Mouse (Mus musculus) stomach, embryonic 14.5 days (tissue): ENCODE measurements at regions not wholly inside any gene's neighbourhood (a gene's known extent, or its start where the extent isn't known, plus 50 kb on each side); places are given as distances from the start of the nearest gene placed in this dataset.

Source experiments
- ATAC-seq: fragments of 200-750 bp; cut with Nextera tagmentation; 2 replicates; pipeline ENCODE4 v1.8.0; 2017; ENCODE audit warnings: low read depth, moderate TSS enrichment; ENCODE audit not compliant: insufficient number of reproducible peaks, insufficient read depth, low FRiP score
- H3K27ac ChIP-seq: fragments of 300-500 bp; sonication (generic); 2 replicates; pipeline ENCODE4 v1.5.1; 2014; ENCODE audit warnings: mild to moderate bottlenecking, low read length, moderate library complexity, mixed read lengths
- H3K27me3 ChIP-seq: fragments of 300-500 bp; sonication (generic); 2 replicates; pipeline ENCODE4 v1.6.1; 2014; ENCODE audit warnings: low read length, control low read depth, mixed read lengths; ENCODE audit not compliant: control insufficient read depth, insufficient read depth
- H3K36me3 ChIP-seq: fragments of 300-500 bp; sonication (generic); 2 replicates; pipeline ENCODE4 v1.6.1; 2014; ENCODE audit warnings: mild to moderate bottlenecking, control low read depth, low read length, moderate library complexity, mixed read lengths; ENCODE audit not compliant: control insufficient read depth, insufficient read depth
- H3K4me1 ChIP-seq: fragments of 300-500 bp; sonication (generic); 2 replicates; pipeline ENCODE4 v1.6.1; 2014; ENCODE audit warnings: low read length, control low read depth, mixed read lengths; ENCODE audit not compliant: control insufficient read depth, insufficient read depth
- H3K4me2 ChIP-seq: fragments of 300-500 bp; sonication (generic); replicated peaks from 2 replicates; pipeline ENCODE4 v1.6.1; 2014; ENCODE audit warnings: low read depth, low read length, control low read depth
- H3K4me3 ChIP-seq: fragments of 300-500 bp; sonication (generic); 2 replicates; pipeline ENCODE4 v1.5.1; 2014; ENCODE audit warnings: low read depth, low read length, control low read depth
- H3K9ac ChIP-seq: fragments of 300-500 bp; sonication (generic); replicated peaks from 2 replicates; pipeline ENCODE4 v1.6.1; 2014; ENCODE audit warnings: low read depth, mild to moderate bottlenecking, control low read depth, low read length, moderate library complexity, mixed read lengths
- H3K9me3 ChIP-seq: fragments of 300-500 bp; sonication (generic); 2 replicates; pipeline ENCODE4 v1.6.1; 2016; ENCODE audit warnings: low read depth, low read length, control low read depth; ENCODE audit not compliant: control insufficient read depth
- WGBS: fragments of 180-500 bp; shearing (Covaris S2); extraction: QIAGEN DNeasy Blood & Tissue Kit; methylation state at CpG from one replicate; pipeline ENCODE4 v1.1.7; 2014; 5-methylcytosine and 5-hydroxymethylcytosine counted together

GRCm38 (mm10) chr2:46365428-46366134 lies 1248.4 kb upstream of the Zeb2 start:
- H3K4me2 ChIP-seq, result no peak overlapping the region
- no peak overlapping the region for H3K27ac ChIP-seq
- H3K4me1 ChIP-seq, result no peaks in the 10 kb centered on the region
- WGBS, result 83% methylated on average over 4 of the region's 4 CpGs
- no peak overlapping the region for H3K4me3 ChIP-seq
- no peak for ATAC-seq
- H3K9me3 ChIP-seq, result no peaks in the 10 kb centered on the region
- H3K36me3 ChIP-seq, result no peaks in the 10 kb centered on the region
- H3K9ac ChIP-seq, result no peak overlapping the region
- H3K27me3 ChIP-seq, result no peaks in the 10 kb centered on the region

DNA sequence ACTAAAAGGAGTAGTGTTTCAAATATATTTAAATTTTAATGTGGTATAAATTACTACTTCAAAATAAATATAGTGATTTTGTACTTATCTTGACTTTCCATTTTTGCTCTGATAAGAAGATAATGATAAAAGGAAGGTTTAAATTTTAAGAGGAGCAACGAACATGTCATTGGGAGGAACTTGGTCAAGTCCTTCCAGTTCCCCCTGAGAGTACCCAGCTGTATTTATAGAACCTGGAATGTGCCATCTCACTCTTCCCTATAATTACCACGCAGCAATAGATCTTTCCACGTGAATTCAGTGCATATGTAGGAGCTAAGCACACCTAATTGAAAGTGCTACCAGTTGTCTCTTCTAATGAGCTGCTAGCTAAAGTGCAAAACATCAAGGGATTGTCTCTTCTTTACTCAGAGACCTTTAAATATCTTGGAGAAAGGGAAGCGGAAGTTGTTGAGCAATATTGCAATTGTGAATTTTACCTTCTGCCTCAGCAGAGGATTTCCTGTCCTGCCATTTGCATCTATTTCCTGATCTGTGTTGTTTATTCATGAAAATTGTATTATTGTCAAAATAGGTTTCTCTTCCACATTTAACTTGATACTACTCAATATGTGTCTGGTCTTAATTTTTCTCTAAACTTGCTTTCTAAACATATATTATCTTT lies 1243.0 kb upstream of the Zeb2 start:
- no peak overlapping the region for H3K27ac ChIP-seq
- H3K27me3 ChIP-seq, result no peaks in the 10 kb centered on the region
- H3K9ac ChIP-seq, result no peak overlapping the region
- H3K4me3 ChIP-seq, result no peak overlapping the region
- H3K4me2 ChIP-seq, result no peak overlapping the region
- H3K36me3 ChIP-seq, result no peaks in the 10 kb centered on the region
- H3K9me3 ChIP-seq, result no peaks in the 10 kb centered on the region
- no peak for ATAC-seq
- 66% methylated on average over 4 of the region's 4 CpGs for WGBS
- no peaks in the 10 kb centered on the region for H3K4me1 ChIP-seq

DNA sequence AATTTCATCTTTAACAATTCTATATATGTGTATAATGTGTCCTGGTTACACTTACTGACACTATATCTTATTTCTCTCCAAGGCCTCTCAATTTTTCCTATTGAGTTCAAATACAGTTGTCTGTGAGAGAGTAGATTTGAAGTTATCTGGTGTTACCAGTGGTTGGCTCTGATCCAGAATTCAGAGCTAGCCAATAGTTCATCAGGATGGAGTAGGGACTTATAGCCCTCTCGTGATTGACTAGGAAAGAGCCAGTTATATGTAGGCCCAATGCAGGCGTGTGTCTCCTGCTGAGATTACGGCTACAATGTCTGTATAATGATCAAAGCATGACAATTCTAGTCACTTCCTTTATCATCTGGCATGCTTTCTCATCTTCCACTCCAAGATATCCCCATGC lies 1241.0 kb upstream of the Zeb2 start:
- Histone ChIP-seq H3K4me2 (no peak overlapping the region), H3K27ac (no peak overlapping the region), H3K36me3 (no peaks in the 10 kb centered on the region), H3K4me1 (no peaks in the 10 kb centered on the region), H3K9me3 (no peaks in the 10 kb centered on the region), H3K4me3 (no peak overlapping the region), H3K27me3 (no peaks in the 10 kb centered on the region), H3K9ac (no peak overlapping the region)
- ATAC-seq, result no peak
- WGBS, result 82% methylated on average over 3 of the region's 3 CpGs

DNA sequence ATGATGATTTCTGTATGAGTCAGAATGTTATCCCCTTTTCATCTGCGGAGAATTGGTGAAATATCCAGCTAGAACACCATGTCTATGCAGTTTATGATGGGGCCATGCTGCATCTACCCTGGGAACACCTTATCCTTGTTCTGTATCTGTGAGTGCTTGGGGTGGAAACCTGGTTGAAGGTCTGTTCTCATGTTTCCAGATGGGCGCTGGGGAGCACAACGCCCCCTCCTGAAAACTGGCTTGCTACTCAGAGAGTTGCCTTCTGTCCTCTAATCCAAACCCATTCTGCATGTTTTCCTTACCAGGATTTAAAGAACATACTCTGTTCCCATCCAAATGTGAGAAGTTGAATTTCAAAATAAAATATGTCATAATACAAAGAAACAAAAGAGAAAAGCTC lies 1239.5 kb upstream of the Zeb2 start:
- no peaks in the 10 kb centered on the region for H3K36me3 ChIP-seq
- H3K4me3 ChIP-seq, result no peak overlapping the region
- H3K9ac ChIP-seq, result no peak overlapping the region
- H3K27me3 ChIP-seq, result no peaks in the 10 kb centered on the region
- no peaks in the 10 kb centered on the region for H3K9me3 ChIP-seq
- ATAC-seq, result no peak
- no peaks in the 10 kb centered on the region for H3K4me1 ChIP-seq
- H3K27ac ChIP-seq, result no peak overlapping the region
- H3K4me2 ChIP-seq, result no peak overlapping the region
- WGBS, result 90% methylated on average over 3 of the region's 3 CpGs

- no peak overlapping the region for H3K4me3 ChIP-seq
- H3K36me3 ChIP-seq, result no peaks in the 10 kb centered on the region
- no peaks in the 10 kb centered on the region for H3K9me3 ChIP-seq
- no peak overlapping the region for H3K4me2 ChIP-seq
- WGBS, result 83% methylated on average over 4 of the region's 4 CpGs
- H3K9ac ChIP-seq, result no peak overlapping the region
- no peaks in the 10 kb centered on the region for H3K27me3 ChIP-seq
- H3K4me1 ChIP-seq, result no peaks in the 10 kb centered on the region
- no peak overlapping the region for H3K27ac ChIP-seq
- no peak for ATAC-seq
These were observed 1223.5 kb upstream of the Zeb2 start for GRCm38 (mm10) chr2:46340694-46341093.

- 83% methylated on average over 2 of the region's 2 CpGs for WGBS
- H3K4me1 ChIP-seq, result no peaks in the 10 kb centered on the region
- H3K9me3 ChIP-seq, result no peaks in the 10 kb centered on the region
- no peak overlapping the region for H3K4me3 ChIP-seq
- H3K4me2 ChIP-seq, result no peak overlapping the region
- ATAC-seq, result no peak
- no peaks in the 10 kb centered on the region for H3K36me3 ChIP-seq
- no peak overlapping the region for H3K9ac ChIP-seq
- no peaks in the 10 kb centered on the region for H3K27me3 ChIP-seq
- H3K27ac ChIP-seq, result no peak overlapping the region
These were observed 1199.5 kb upstream of the Zeb2 start for GRCm38 (mm10) chr2:46316666-46317065.

DNA sequence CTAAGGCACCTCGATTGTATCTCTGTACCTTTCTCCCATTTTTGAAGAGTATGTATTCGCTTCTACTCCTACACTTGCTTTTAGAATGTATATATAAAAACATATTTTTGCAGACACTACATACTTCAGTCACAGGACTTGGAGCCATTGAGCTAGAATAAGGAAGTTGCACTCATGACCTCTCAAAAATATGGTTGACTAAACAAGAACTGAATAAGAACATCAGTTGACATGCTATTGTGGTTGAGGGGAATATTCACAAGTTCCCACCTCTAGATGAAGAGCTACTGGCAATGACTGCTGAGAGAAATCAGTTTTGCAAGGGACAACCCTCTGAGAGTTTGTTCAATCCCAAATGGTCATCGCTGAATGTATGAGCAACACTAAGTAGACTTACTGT lies 1198.0 kb upstream of the Zeb2 start:
- no peak overlapping the region for H3K4me3 ChIP-seq
- H3K9ac ChIP-seq, result no peak overlapping the region
- H3K36me3 ChIP-seq, result no peaks in the 10 kb centered on the region
- no peak overlapping the region for H3K4me2 ChIP-seq
- no peaks in the 10 kb centered on the region for H3K27me3 ChIP-seq
- 89% methylated on average over 3 of the region's 3 CpGs for WGBS
- no peak overlapping the region for H3K27ac ChIP-seq
- ATAC-seq, result no peak
- H3K4me1 ChIP-seq, result no peaks in the 10 kb centered on the region
- no peaks in the 10 kb centered on the region for H3K9me3 ChIP-seq

DNA sequence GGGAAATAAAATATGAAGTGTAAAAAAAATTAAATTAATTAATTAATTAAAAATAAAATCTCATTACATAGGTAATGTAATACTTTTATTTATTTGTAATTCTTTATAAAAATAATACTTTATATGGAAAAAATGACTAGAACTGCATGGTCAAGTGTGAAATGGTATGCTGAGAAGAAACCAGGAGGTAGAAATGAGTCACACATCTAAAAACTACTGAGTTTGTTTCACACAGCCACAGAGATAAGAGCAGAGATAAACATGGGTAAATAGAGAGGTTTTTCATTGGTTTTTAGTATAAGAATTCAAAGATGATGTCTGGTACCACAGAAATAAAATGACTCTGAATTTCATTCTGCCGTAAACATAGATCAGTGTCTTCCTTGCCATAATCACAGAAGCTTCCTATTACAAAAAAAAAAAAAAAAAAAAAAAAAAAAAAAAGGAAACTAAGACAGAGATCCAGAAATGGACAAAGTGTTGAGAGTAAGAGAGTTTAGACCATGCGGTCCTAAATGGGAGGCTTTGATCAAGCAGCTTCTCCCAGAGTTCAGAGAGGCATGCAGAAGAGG lies 1190.5 kb upstream of the Zeb2 start:
- H3K4me3 ChIP-seq, result no peak overlapping the region
- 93% methylated on average over 2 of the region's 2 CpGs for WGBS
- no peaks in the 10 kb centered on the region for H3K4me1 ChIP-seq
- H3K9ac ChIP-seq, result no peak overlapping the region
- no peak for ATAC-seq
- H3K27ac ChIP-seq, result no peak overlapping the region
- no peaks in the 10 kb centered on the region for H3K9me3 ChIP-seq
- H3K36me3 ChIP-seq, result no peaks in the 10 kb centered on the region
- no peak overlapping the region for H3K4me2 ChIP-seq
- H3K27me3 ChIP-seq, result no peaks in the 10 kb centered on the region
